Mouse (Mus musculus) ovary, postnatal 14 days (tissue): Measurements from ENCODE around the gene Plet1.

Experiments used
- DNase-seq: peaks from one replicate; pipeline ENCODE4 v3.0.0; 2022; ENCODE audit warnings: low spot score

The Plet1 gene

DNA sequence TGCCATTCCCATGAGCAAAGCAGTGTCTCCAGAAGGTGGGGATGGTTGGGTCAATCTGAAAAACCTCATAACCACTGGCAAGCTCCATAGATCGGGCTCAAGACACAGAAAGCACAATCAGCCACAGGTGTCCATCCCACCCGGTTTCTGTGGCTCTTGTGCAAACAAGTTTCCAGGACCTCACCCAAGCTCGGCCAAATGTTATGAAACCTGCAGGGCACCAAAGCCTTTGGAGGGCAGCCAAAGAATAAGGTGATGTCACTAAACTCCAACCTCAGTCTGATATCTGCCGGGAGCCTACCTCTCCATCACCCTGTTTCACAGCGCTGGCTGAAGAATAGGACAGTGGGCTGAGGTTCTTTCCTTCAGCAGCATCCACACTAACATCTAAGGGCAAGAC lies 41.6 kb downstream of the Plet1 start:
- DNase-seq = no peak

DNA sequence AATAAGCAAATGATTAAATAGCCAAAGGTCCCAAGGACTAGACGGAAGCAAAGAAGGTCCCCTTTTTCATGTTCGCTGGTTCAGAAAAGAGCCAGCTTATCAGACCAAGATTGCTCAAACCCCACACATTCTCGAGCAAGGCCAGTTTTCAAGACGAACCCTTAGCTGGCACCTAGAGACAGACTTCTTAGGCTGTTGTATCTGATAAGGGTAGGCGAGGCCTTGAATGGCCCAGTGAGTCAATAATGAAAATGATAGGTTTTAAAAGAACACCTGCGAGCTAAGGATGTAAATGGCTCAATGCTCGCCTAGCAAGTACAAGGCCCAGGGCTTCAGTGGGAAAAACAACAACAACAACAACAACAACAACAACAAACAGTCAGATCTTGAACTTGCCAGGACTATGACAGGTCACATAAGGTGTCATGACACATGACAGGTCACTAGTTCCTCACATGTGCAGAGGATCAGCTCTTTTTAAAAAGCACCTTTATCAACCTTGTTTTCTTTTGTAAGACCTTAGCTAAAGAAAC lies 42.3 kb downstream of the Plet1 start:
- DNase-seq = no peak

DNA sequence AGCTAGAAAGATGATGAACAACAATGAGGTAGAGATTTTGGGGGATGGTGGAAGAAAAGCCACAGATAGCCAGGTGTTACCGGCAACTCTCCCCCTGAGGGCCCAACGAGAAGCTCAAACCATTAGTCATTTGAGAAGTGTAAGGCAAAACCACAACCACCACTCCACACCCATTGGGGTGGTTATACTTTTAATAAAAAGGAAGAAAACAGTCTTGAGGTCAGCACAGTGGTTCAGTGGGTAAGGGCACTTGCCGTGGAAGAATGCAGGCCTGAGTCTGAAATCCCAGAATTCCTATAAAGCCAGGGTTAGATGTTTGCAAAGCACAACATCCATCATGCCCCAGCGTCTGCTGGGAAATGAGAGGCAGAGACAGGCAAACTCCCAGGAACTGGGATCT lies 43.0 kb downstream of the Plet1 start:
- no peak for DNase-seq

DNA sequence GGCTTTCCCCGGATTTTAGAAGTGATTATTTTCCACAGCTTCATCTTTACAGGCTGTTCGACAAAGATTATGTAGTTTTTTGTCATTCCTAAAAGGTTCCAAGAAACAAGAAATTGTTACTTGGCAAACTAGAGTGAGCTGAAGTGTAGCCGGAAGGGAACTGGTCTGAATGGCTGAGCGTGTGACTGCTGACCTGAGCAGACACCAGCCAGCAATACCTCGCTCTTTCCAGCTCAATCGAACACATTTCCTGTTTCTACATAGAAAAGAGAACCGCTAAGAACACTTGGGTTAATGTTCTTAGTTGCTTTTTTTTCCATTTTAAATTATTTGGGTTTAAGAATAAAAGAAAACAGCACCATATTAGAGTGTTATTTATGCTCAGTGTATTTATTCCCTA lies 45.8 kb downstream of the Plet1 start:
- DNase-seq = no peak

DNA sequence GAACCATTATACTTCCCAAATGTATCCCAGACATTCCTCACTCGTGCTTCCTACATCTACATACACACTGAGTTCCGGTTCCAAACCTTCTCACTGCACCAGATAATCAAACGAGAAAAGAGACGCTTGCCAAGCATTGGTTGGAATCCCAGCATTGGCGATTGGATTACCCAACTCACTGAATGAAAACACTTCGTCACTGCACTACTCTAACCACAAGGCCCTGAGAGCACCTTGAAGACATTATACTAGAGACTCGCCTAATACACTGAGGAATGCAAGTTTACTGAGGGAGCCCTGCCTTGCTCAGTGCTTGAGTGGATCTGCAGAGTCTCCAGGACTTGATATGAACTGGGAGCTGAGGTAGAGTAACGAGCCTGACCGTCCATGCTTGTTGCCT lies 48.1 kb downstream of the Plet1 start:
- no peak for DNase-seq

DNA sequence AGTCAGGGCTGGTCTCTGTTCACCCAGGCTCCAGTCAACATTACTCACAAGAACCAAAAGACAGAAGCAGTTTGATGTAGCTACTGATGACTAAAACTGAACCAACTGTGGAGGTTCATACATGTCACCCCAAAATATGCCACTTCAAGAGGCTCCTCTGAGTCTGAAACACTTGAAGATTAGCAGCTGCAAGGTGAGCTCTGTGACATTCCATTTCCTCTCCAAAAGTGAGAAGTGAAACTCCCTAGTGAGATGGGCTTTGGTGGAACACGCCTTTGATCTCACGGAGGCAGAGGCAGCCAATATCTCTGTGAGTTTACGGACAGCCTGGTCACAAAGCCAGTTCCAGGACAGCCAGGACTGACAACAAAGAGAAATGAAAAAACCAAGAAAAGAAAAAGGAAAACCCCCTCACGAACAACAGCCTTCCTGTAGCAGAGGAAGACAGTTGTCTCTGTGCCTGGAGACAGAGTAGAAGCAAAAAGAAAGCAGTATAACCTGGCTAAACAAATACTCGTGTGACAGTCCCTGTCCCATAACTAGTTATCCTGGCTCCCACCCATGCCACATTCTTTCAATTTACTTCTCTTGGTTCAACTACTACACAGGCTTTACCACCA lies 53.6 kb downstream of the Plet1 start:
- DNase-seq = no peak

DNA sequence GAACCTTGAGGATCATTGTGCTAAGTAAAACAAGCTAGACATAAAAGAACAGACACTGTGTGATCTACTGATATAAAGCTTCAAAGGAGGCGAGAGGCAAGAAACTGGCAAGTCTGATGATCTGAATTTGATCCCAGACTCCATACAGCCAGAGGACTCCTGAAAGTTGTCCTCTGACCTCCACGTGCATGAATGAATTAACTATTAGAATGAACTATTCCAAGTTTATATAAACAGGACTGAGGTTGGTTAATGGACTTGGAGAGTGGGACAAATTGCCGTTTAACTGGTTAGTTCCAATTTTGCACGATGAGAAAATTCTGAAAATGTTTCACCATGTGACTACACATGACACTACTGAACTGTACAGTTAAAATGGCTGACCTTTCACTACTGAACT lies 54.6 kb downstream of the Plet1 start:
- DNase-seq = no peak

DNA sequence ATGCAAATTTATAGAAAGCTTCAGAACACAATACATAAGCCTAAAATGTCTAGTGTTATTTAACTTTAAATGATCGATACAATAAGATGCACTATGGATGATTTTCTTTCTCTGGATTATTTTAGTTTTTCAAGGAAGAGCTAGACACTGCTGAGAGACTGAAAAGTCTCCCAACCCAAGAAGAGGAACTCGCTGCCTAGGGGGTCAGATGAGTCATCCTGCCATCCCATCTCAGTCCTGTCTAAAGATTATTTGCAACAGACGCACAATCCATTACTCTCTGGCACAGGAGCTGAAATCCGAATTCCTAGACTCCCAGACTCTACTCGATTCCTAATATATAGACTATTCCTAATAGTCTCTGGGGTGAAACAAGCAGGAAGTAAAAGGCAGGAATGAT lies 57.9 kb downstream of the Plet1 start:
- DNase-seq = no peak

DNA sequence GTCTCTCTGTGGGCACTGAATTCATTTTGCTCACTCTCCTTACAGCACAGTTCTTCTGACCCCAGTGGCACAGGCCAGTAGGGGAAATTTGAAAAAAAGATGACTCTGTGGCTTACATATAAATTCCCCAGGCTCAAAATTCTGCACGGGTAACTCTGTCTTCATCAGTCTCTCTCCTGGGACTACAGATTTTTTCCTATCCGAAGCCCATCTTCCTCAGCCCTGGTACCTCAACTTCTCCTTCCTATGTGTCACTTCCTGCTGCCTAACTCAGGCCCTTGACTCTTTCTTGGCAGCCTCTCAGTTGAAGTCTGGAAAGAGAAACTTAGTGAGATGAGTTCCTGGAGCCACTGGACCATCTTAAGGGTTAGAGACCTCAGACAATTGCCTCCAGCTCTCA lies 59.2 kb downstream of the Plet1 start:
- DNase-seq = no peak

DNA sequence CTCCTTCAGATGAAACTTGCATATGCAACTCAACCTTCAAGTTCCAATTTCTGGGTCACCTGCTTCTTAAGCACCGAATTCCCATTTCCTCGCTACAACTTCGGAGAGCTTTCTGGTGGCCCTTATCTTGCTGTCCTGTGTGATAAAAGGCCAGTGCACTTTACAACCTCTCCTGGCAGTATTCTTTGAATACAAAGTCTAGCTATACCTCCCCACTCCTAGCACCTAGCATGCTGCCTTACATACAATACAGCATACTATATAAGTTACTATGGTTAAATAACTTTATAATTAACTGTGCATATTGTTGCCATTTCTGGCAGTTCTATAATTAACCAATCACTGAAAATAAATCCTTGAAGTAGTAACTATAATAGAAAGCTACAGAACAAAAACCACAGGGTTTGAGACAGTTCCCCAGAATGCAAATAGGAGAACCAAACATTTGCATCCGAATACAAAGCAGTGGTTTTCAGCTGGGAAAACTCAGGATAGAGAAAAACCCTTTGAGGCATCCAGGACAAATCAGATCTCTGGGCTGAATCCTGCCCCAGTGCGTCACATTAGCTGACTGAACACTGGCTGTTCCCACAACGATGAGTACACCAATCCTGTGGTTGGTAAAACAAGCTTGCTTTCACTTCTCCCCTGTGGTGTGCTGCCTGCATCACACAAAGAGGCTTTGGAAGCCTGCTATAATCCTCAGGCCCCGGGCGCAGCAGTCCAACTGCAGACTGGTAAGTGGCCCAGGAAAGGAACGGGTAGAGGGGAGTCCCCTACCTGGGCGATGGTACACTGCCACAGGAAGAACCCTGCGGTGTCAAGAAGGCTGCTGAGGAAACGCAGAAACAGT lies 60.1 kb downstream of the Plet1 start, which contains the start of gene Il18:
Gene Il18 (plus strand): TSS at position 587 of the 853 bp plus-strand sequence.
- no peak for DNase-seq

DNA sequence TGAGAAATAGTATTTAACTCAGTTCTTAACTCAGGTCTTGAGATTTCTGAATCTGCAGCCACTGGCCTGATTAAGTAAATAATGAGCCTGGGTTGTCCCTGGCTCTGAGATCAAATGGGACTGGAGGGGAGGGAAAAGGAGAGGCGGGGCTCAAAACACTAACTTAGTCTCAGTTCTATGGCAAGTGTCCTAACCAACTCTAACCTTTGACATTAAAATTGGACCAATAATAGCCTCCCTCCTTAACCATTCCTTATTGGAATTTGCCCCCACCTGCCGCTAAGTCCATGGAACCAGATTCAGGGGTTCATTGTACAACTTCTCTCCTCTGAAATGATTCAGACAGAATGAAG lies 60.7 kb downstream of the Plet1 start, which contains the start of gene Bco2:
Gene Bco2 (minus strand): TSS at position 88 of the 353 bp plus-strand sequence.
- DNase-seq = no peak
